Mouse (Mus musculus) heart, adult 2 months (tissue): Measurements from ENCODE around the gene Setx.

Experiments
- CTCF ChIP-seq: fragments of 200-600 bp; IDR thresholded peaks from 2 replicates; pipeline ENCODE4 v1.8.1; 2022; ENCODE audit warnings: antibody characterized with exemption, mild to moderate bottlenecking, moderate library complexity
- EP300 ChIP-seq: fragments of 200-500 bp; IDR thresholded peaks from 2 replicates; pipeline ENCODE4 v1.6.1; 2011; ENCODE audit warnings: low read depth, low read length, control low read depth; ENCODE audit not compliant: insufficient read depth

- TF ChIP-seq CTCF (no peak), EP300 (no peak)
These were observed 26.5 kb upstream of the Setx start for GRCm38 (mm10) chr2:29097465-29097864.
